Mouse (Mus musculus): ENCODE results near the gene Asb8.

GRCm38 (mm10) chr15:98157253-98157652 lies 8.2 kb downstream of the Asb8 start:
- TF ChIP-seq GATA1 (IDR thresholded peaks at IDR 0.05; ENCODE audit: borderline replicate concordance, low read length): no peak
- TF ChIP-seq FLI1 (IDR thresholded peaks at IDR 0.05; ENCODE audit: low read length): no peak

Measured in megakaryocyte, embryonic 14.5 days (primary cell).